Mouse (Mus musculus): ENCODE data around the gene Morn5.

Morn5 gene

DNA sequence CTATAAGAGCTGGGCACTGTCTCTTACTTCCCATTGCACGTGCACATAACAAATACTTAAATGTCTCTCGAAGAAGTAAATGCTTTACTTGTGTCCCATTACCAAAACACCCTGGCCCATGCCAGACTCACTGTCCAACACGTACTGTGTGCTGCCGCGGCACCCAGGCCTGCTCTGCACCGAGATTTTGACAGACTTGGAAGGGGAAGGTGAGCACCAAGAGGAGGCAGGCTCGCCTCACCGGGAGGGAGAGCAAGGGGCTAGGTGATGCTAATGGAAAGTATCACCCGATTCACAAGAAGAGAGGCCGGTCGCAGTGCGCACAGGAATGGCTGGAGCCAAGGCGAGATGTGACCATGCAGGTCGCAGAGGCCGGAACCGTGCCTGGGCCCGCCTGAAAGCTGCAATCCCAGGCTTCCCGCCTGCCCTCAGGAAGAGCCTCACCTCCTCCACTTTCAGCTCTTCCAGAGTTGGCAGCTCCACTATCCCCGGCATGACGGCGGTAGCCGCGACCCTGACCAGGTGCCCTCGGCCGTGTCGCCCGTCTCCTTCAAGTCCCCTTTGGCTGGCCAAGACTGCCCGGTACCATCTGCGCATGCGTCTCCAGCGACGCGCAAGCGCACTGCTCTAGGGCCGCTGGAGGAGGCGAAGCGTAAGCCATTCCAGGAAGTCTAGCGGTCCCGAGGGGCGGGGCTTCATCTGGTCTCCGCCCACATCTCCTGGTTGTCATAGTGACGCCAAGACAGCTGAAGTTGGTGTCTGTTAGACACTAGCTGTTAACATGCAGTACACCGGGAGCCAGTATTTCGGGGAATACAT is at the start of gene Morn5, which contains the start of gene Ndufa8:
Gene Morn5, plus strand, starts transcription at position 711 of the 819 bp plus-strand sequence.
Gene Ndufa8, minus strand, starts transcription at position 659 of the 819 bp plus-strand sequence.
- ChIA-PET POLR2A (interaction anchor here in 2 of 4 experiments (1.3 to 1.6 kb wide), 4 partner anchors 10 to 54 kb away, joined by 3 to 5 read pairs (median 4); no protein-coding TSS in a partner anchor), CTCF (interaction anchor here in 3 of 4 experiments (0.5 to 1.0 kb wide), 6 partner anchors 21 to 65 kb away, joined by 3 to 4 read pairs (median 3); no protein-coding TSS in a partner anchor)

DNA sequence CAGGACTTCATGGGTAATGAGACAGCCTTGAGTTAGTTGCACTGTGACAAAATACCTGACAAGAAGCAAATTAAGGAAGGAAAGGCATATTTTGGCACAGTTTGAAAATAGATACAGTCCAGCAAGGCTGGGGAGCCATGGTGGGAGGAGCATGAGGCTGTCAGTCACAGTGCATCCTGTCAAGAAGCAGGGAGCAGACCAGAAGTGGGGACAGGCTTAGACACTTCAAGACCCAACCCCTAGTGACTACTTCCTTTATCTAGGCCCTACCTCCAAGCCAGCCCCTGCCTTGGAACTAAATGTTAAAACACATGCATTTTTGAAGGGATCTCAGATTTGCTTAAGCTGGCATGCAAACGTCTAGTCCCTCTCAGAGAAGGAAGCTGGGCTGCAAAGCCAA is 48.9 kb upstream of the Morn5 start:
- CTCF ChIA-PET = interaction anchor here in 2 of 4 experiments (1.9 to 2.0 kb wide), 2 partner anchors 16 kb away, joined by 5 to 6 read pairs; no protein-coding TSS in a partner anchor
- POLR2A ChIA-PET = no interaction called here

DNA sequence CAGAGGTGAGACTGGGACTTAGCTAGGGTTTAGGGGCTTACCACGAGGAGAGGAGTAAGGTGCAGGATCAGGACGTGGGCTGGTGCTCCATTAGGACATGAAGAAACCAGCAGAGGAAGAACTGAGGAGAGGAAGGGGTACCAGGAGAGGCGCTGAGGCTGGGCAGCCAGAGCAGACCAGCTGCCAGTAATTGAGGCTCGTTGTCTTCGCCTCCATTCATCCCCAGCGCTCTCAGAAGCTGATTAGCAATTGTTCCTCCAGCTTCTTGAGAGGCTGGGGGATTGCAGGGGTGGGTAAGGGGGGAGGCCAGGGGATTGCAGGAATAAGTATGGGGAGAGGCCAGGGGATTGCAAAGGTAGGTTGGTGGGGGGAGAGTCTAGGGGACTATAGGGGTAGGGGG is 47.1 kb upstream of the Morn5 start:
- CTCF ChIA-PET = interaction anchor here in 2 of 4 experiments (1.2 to 1.4 kb wide), 2 partner anchors 18 kb away, joined by 4 to 6 read pairs; no protein-coding TSS in a partner anchor
- POLR2A ChIA-PET = interaction anchor here in 2 of 4 experiments (0.7 kb wide), 2 partner anchors 48 to 169 kb away, joined by 5 to 6 read pairs; no protein-coding TSS in a partner anchor

DNA sequence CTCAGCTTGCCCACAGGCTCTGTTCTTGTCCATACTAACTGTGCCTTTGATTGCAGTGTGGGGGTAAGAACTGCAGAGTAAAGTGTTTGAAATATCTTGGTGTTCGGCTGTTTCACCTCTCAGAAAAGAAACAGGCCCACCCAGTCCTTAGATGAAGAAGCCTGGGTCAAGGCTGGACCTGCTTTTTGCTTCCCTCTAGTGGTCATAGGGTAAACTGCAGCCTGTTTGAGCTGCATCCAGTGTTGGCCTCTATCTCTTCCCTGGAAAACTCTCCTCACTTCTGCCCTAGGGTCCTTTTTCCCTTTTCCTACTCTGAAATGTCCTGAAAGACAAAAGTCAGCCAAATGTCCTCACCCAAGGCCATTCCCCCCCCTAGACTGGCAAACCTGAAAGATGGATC is 41.2 kb upstream of the Morn5 start:
- CTCF ChIA-PET = interaction anchor here (0.6 to 4.4 kb wide), 46 partner anchors 9 to 652 kb away, joined by 3 to 38 read pairs (median 5); partner anchors contain the start of genes Morn5 (in 2 of the 4) and Ndufa8 (in 2 of the 4)
- POLR2A ChIA-PET = interaction anchor here in 1 of 4 experiments (0.5 kb wide), 1 partner anchor 472 kb away, joined by 3 read pairs; no protein-coding TSS in a partner anchor

DNA sequence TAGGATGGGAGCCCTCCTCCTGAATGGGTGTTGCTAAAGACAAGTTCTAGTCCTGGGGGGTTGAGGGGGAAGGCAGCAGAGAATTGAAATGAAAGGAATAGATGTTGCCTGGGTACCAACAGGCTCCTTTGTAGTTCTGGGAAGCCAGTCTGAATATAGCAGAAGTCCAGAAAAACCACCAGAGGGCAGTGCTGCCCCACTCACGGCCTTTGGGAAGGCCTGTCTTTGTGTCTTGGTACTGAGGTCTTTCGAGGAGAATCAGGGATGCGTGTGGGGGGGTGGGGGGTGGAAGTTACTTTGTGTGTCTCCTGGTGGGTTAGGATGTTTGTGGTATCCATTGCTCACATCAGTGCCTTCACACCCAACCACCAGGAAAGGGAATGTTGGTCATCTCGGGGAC is 39.9 kb upstream of the Morn5 start:
- ChIA-PET POLR2A (interaction anchor here in 1 of 4 experiments (0.7 to 1.2 kb wide), 3 partner anchors 68 to 201 kb away, joined by 3 to 4 read pairs (median 3); no protein-coding TSS in a partner anchor), CTCF (interaction anchor here (0.6 to 4.4 kb wide), 42 partner anchors 11 to 722 kb away, joined by 3 to 38 read pairs (median 5); no protein-coding TSS in a partner anchor)

DNA sequence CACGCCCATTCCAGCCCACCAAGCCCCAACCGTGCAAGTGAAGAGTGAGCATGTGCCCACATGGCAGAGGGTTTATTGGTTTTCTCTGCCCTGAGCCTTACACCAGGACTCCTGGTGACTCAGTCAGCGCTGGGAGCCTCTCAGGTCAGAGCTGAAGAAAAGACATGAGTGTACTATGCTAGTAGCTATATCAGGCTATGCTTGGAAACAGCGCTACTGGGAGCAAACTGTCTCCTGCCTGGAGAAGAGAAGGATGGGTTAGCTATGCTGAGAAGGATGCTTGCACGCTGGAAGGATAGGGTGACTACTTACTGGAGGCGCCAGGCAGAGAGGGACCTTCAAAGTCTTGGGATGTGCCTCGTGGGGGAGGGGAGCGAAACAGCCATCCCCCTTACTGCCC is 38.7 kb upstream of the Morn5 start:
- ChIA-PET POLR2A (interaction anchor here in 1 of 4 experiments (1.0 to 1.4 kb wide), 2 partner anchors 13 to 200 kb away, joined by 3 to 5 read pairs; no protein-coding TSS in a partner anchor), CTCF (interaction anchor here (0.9 to 3.6 kb wide), 8 partner anchors 27 to 206 kb away, joined by 3 to 25 read pairs (median 4); no protein-coding TSS in a partner anchor)

DNA sequence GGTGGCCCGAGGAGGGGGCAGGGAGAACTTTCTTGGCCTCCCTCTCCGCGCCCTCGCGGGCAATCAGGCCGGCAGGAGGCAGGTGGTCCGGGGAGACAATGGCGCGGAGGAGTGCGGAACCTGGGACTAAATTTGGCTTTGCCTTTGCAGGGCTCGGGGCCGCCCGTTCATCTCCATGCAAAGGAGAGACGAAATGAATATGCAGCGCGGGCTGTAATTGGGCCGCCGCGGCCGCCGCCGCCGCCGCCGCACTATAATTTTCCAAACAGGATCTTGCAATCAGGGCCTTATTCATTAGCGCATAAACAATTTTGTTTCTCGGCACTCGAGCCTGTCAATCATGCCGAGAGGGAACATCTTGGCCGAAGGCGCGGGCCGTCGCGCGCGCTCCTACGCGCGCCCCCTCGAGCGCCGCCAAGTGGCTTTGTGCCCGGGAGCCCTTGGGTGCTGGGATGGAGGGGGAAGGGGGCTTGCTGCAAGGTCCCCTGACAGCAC is 37.9 kb upstream of the Morn5 start:
- CTCF ChIA-PET = interaction anchor here in 1 of 4 experiments (0.6 to 1.2 kb wide), 2 partner anchors 200 to 205 kb away, joined by 3 to 5 read pairs; no protein-coding TSS in a partner anchor

DNA sequence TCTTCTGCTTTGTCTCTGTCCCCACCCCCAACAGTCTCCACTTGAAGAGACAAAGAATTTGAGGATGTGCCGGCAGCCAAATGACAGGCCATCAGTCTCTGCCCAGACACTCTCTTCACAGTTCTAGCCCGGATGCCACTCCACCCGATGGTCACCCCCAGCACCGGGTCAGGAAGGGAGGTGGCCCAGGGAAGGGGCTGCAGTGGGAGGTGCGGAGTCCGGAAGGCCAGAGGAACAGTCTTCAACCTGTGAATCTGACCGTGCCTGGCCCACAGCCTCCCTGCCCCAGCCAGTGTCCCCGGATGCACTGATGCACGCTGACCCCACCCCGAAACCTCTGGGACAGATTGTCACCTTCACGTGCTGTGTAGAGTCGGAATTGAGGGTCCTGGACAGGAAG is 36.2 kb upstream of the Morn5 start:
- POLR2A ChIA-PET = interaction anchor here in 1 of 4 experiments (1.4 kb wide), 1 partner anchor 186 kb away, joined by 3 read pairs; no protein-coding TSS in a partner anchor
- CTCF ChIA-PET = interaction anchor here in 2 of 4 experiments (1.1 to 1.2 kb wide), 3 partner anchors 8 to 186 kb away, joined by 3 to 4 read pairs (median 3); no protein-coding TSS in a partner anchor

More for the DNA sequence above, 37.9 kb upstream of the Morn5 start:
- POLR2A ChIA-PET = no interaction called here

DNA sequence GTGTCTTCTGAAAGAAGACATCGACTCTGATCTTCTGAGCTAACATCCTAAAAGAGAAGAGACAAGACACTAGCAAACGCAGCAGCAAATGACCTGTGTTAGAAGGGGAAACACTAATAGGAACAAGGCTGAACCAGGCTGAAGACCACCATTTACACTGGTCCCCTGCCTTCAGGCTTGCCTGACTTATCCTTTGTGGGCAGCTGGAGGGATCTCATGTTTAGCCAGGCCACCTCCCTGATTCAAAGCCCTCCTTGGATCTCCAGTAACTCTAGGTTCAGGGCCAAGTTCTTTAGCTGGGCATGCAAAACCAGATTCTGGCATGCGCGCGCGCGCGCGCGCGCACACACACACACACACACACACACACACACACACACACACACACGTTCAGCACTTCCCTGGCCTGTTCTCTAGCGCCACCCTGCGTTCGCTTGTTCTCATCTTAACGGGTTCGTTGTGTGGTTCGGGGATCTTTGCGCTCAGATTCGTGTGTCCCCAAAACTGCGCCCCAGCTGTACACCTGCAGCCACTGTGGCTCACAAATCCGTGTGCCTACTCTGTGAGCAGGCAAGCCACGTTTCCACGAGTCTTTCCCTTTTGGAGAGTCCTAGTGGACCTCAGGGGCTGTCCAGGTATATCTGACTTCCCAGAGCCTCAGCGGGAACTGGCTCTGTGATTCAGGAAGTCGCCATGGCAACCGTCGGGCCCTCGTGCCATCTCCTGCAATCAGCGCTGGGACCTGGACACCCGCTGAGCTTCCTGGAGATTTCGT is 27.7 kb upstream of the Morn5 start:
- CTCF ChIA-PET = interaction anchor here (0.5 to 4.8 kb wide), 33 partner anchors 8 to 1635 kb away, joined by 3 to 29 read pairs (median 4); partner anchors contain the start of genes Morn5 (in 1 of the 4), Ndufa8 (in 1 of the 4) and Pdcl (in 1 of the 4)
- POLR2A ChIA-PET = interaction anchor here in 3 of 4 experiments (0.6 to 1.7 kb wide), 4 partner anchors 15 to 174 kb away, joined by 3 to 8 read pairs (median 3); no protein-coding TSS in a partner anchor

DNA sequence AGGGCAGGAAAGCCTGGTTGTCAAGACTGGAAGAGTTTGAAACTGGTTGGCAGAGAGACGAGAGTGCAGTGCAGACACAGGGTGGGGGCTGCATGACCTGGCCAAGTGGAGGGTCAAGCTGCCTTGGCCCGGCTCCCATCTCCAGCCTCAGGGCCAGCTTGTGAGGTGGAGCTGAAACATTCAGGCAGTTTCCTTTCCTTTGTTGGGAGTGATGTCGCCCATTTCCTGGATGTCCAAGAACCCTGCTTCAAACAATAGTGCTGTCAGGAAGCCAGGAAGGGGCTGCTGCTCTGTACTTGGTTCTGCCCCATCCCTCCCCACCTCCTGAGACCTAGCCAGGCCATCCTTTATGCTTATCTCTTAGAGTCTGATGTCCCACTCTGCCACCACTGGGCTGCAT is 26.0 kb upstream of the Morn5 start:
- ChIA-PET CTCF (interaction anchor here (0.5 to 4.8 kb wide), 9 partner anchors 11 to 93 kb away, joined by 3 to 29 read pairs (median 5); no protein-coding TSS in a partner anchor), POLR2A (interaction anchor here in 1 of 4 experiments (0.8 to 1.9 kb wide), 5 partner anchors 12 to 82 kb away, joined by 3 to 6 read pairs (median 3); partner anchors contain the start of gene Lhx6)

DNA sequence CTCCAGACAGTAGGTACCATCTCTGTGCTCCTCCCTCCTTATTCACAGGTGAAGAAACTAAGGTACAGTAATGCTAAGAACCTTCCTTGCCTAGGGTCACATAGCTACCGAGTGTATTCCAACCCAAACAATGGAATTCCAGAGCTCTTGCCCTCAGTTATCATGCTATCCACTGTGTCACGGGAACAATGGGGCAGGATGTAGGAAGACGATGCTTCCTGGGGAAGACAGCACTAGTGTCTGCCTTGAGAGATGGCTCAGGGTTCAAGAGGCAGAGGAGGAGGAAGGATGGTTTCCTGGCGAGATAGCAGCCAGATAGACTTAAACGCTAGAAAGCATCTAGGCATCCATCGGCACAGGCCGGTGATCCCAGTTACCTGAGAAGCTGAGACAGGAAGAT is 16.4 kb upstream of the Morn5 start:
- ChIA-PET POLR2A (no interaction called here), CTCF (interaction anchor here in 1 of 4 experiments (0.6 kb wide), 1 partner anchor 12 kb away, joined by 4 read pairs; no protein-coding TSS in a partner anchor)

DNA sequence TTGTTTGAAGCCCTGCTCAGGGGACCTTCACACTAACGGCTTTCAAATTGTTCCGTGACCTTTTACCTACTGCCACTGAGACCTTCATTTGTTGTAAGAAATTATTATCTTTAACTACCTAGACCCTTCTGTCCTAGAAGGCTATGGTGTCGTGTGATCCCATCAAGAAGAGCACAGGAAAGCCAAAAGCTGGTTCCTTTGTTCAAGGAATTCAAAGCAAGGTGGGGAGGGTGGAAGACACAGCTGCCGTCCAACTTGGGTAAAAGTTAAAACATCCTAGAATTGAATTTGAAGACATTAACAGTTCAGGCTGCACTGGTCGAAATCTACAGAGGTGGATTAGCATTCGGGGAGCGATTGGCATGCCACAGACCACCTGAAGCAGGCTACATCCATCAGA is 15.3 kb upstream of the Morn5 start:
- CTCF ChIA-PET = interaction anchor here in 1 of 4 experiments (0.6 kb wide), 1 partner anchor 25 kb away, joined by 4 read pairs; no protein-coding TSS in a partner anchor
- POLR2A ChIA-PET = interaction anchor here in 1 of 4 experiments (2.4 kb wide), 1 partner anchor 10 kb away, joined by 6 read pairs; no protein-coding TSS in a partner anchor

DNA sequence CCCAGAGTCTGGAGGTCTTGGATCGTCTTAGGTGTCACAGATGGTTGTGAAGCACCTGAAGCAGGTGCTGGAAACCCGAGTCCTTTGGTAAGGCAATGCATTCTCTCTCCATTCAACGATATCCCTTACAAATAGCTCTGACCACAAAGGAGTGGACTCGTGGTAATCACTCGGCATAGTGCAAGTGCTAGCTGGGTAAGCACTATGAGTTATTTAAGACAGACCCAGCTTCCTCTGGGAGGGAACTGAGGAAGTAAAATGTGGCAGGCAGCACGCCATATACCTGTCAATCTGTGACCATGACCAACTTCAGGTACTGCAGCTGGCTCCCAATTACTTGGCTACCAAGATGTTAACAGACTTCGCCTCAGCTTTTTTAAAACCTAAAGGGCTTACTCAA is 14.4 kb upstream of the Morn5 start:
- ChIA-PET POLR2A (interaction anchor here in 1 of 4 experiments (1.0 to 2.4 kb wide), 2 partner anchors 9 to 11 kb away, joined by 4 to 6 read pairs; no protein-coding TSS in a partner anchor), CTCF (interaction anchor here in 1 of 4 experiments (0.6 kb wide), 1 partner anchor 293 kb away, joined by 3 read pairs; no protein-coding TSS in a partner anchor)

DNA sequence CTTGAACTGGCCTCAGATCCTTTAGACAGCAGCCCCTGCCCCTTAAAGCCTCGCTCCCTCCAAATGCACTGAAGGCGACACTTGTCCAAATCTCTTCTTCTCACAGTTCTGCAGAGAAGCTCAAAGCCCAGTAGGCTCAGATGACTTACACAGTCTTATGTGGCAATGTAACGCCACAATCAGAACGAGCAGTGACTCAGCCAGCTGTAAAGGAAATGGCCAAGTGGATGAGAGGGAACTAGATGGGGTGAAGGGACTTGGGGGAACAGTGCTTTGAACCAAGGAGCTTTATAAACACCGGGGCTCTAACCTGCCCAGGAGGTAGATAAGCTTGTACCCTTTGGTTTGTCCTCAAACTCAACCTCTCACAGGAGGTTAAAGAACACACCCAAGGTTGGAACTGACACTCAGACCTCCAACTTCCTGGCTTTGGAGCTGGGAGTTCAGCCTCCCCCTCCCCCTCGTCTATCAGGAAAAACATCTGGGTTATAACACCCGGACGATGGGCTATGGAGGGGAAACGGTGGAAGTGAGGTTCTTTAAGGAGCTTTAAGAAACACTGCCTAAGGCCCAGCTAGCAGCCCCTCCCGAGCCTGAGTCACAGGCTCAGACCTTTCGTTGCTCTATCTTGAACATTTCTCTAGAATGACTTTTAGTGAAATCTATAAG is 13.7 kb upstream of the Morn5 start:
- POLR2A ChIA-PET = interaction anchor here in 2 of 4 experiments (0.6 to 2.4 kb wide), 4 partner anchors 8 to 1918 kb away, joined by 3 to 6 read pairs (median 4); partner anchors contain the start of genes Morn5 (in 1 of the 2) and Ndufa8 (in 1 of the 2)
- CTCF ChIA-PET = interaction anchor here in 1 of 4 experiments (0.6 kb wide), 1 partner anchor 294 kb away, joined by 3 read pairs; no protein-coding TSS in a partner anchor

DNA sequence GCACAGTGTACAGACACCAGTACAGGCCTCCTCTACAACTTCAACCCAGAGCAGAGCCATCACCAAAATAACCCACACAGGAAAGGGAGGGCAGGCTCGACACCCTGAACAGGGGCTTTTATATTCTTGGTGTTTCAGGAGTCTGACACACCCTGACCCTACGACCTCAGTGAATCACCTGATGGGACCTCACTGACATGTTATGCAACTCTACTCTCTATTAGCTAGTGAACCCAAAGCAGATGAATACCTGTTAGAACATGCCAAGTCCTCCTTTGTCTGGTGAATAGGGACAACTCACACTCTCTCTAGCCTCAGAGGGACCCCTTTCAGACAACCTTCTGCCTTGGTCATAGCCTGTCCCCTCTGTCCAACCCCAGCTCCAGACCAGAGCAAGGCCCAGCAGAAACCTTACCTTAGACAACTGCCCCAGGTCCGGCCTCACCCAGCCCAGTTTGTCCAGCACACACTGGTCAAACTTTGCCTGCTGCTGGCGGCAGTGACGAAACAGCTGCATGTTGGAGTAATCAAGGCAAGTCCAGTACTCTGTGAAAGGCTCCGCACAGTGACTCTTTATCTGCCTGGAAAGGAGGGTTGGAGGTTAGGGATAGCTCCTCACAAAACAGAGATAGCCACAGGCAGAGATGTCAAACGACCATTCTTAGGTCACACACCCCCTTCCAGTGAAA is 9.8 kb upstream of the Morn5 start:
- ChIA-PET POLR2A (interaction anchor here in 1 of 4 experiments (0.6 to 1.6 kb wide), 5 partner anchors 8 to 1383 kb away, joined by 3 to 5 read pairs (median 3); no protein-coding TSS in a partner anchor), CTCF (interaction anchor here in 1 of 4 experiments (0.5 to 1.2 kb wide), 5 partner anchors 13 to 529 kb away, joined by 3 to 7 read pairs (median 3); no protein-coding TSS in a partner anchor)

DNA sequence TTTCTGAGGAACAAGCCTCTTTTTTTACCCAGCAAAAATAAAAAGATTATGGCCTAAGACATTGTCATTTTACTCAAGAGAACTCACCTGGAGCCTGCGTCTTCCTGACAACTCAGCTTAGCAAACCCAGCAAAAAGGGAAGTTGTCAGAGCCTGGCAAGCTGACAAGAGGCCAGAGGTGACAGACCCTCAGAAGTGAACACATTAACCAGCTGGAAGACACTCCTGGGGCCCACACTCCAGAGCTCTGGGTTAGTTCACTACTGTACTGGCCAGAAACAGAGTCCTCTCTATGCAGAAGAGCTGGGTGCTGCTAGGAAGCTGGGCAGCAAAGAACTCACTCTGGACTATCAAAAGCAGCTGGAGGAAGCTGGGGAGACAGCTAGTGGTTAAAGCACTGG is 8.4 kb upstream of the Morn5 start:
- POLR2A ChIA-PET = interaction anchor here in 2 of 4 experiments (0.5 to 1.3 kb wide), 3 partner anchors 47 to 128 kb away, joined by 3 to 4 read pairs (median 3); no protein-coding TSS in a partner anchor
- CTCF ChIA-PET = interaction anchor here in 1 of 4 experiments (0.8 kb wide), 1 partner anchor 57 kb away, joined by 3 read pairs; no protein-coding TSS in a partner anchor
